Mouse (Mus musculus): ENCODE data around the gene Mrtfb. TPM values are rescaled to one million over a fixed set of nuclear protein-coding genes. Genes with fewer than 3 reads are reported as not detected.
"Not testable (repeated sequence)": the region's sequence is repeated elsewhere in the genome, so short reads cannot be mapped to it uniquely, and the experiment has no call there.

The Mrtfb gene
- polyA plus RNA-seq, 1 experiment from 2014 or later, result 19.8 TPM

- Histone ChIP-seq H3K27ac (no peak overlapping the region), H3K4me1 (replicated peaks; ENCODE audit: insufficient read depth, low read length) (0 out of 2 replicates have a peak, but pooled peaks cover 4% of the 10 kb centered on the region), H3K9ac (ENCODE audit: low read depth, low read length) (no peak overlapping the region), H3K27me3 (ENCODE audit: insufficient read depth, low read length) (no peaks in the 10 kb centered on the region), H3K36me3 (ENCODE audit: insufficient read depth, low read length) (peaks cover 7% of the 10 kb centered on the region; the same call in 1 of the 2 replicates), H3K4me2 (ENCODE audit: low read length) (no peak overlapping the region), H3K9me3 (replicated peaks; ENCODE audit: low read length) (no peaks in the 10 kb centered on the region), H3K4me3 (replicated peaks; ENCODE audit: low read depth, low read length) (no peak overlapping the region)
- no peak for TF ChIP-seq CTCF (IDR thresholded peaks at IDR 0.05; ENCODE audit: low read depth)
- WGBS, result 77% methylated on average over 3 of the region's 3 CpGs
- DNase-seq (ENCODE audit: low spot score) (no peak), ATAC-seq (replicated peaks; ENCODE audit: low FRiP score, low read depth) (no peak)
These were observed 10.0 kb downstream of the Mrtfb start for GRCm38 (mm10) chr16:13266312-13266711.

GRCm38 (mm10) chr16:13267350-13267904 lies 11.1 kb downstream of the Mrtfb start:
- Histone ChIP-seq H3K4me1 (replicated peaks; ENCODE audit: insufficient read depth, low read length) (0 out of 2 replicates have a peak, but pooled peaks cover 4% of the 10 kb centered on the region), H3K4me3 (replicated peaks; ENCODE audit: low read depth, low read length) (no peak overlapping the region), H3K36me3 (ENCODE audit: insufficient read depth, low read length) (peaks cover 7% of the 10 kb centered on the region; the same call in 1 of the 2 replicates), H3K4me2 (ENCODE audit: low read length) (no peak overlapping the region), H3K27ac (no peak overlapping the region), H3K27me3 (ENCODE audit: insufficient read depth, low read length) (no peaks in the 10 kb centered on the region), H3K9ac (ENCODE audit: low read depth, low read length) (no peak overlapping the region), H3K9me3 (replicated peaks; ENCODE audit: low read length) (no peaks in the 10 kb centered on the region)
- ATAC-seq (replicated peaks; ENCODE audit: low FRiP score, low read depth), result no peak
- DNase-seq (ENCODE audit: low spot score), result no peak
- 77% methylated on average over 3 of the region's 3 CpGs for WGBS
- no peak for TF ChIP-seq CTCF (IDR thresholded peaks at IDR 0.05; ENCODE audit: low read depth)

GRCm38 (mm10) chr16:13269426-13269825 lies 13.1 kb downstream of the Mrtfb start:
- no peaks in the 10 kb centered on the region for H3K9me3 ChIP-seq (replicated peaks; ENCODE audit: low read length)
- DNase-seq (ENCODE audit: low spot score) (no peak), ATAC-seq (replicated peaks; ENCODE audit: low FRiP score, low read depth) (no peak)
- H3K4me2 ChIP-seq (ENCODE audit: low read length), result no peak overlapping the region
- H3K9ac ChIP-seq (ENCODE audit: low read depth, low read length), result no peak overlapping the region
- peaks cover 7% of the 10 kb centered on the region; the same call in 1 of the 2 replicates for H3K36me3 ChIP-seq (ENCODE audit: insufficient read depth, low read length)
- no peak overlapping the region for H3K27ac ChIP-seq
- no peak overlapping the region for H3K4me3 ChIP-seq (replicated peaks; ENCODE audit: low read depth, low read length)
- WGBS, result 95% methylated on average over 2 of the region's 2 CpGs
- H3K4me1 ChIP-seq (replicated peaks; ENCODE audit: insufficient read depth, low read length), result 0 out of 2 replicates have a peak, but pooled peaks cover 4% of the 10 kb centered on the region
- no peaks in the 10 kb centered on the region for H3K27me3 ChIP-seq (ENCODE audit: insufficient read depth, low read length)
- no peak for TF ChIP-seq CTCF (IDR thresholded peaks at IDR 0.05; ENCODE audit: low read depth)

- peak; percentile 94 for ATAC-seq (replicated peaks; ENCODE audit: low FRiP score, low read depth)
- peaks cover 3% of the 10 kb centered on the region for H3K4me1 ChIP-seq (replicated peaks; ENCODE audit: insufficient read depth, low read length)
- no peaks in the 10 kb centered on the region for H3K36me3 ChIP-seq (ENCODE audit: insufficient read depth, low read length)
- peak overlapping the region; percentile 71; the same call in 1 of the 2 replicates for H3K27ac ChIP-seq
- H3K27me3 ChIP-seq (ENCODE audit: insufficient read depth, low read length), result no peaks in the 10 kb centered on the region
- WGBS, result 40% methylated on average over 2 of the region's 2 CpGs
- no peaks in the 10 kb centered on the region for H3K9me3 ChIP-seq (replicated peaks; ENCODE audit: low read length)
- H3K4me3 ChIP-seq (replicated peaks; ENCODE audit: low read depth, low read length), result no peak overlapping the region
- DNase-seq (ENCODE audit: low spot score), result peak; percentile 40
- no peak overlapping the region for H3K9ac ChIP-seq (ENCODE audit: low read depth, low read length)
- TF ChIP-seq CTCF (IDR thresholded peaks at IDR 0.05; ENCODE audit: low read depth), result no peak
- no peak overlapping the region for H3K4me2 ChIP-seq (ENCODE audit: low read length)
These were observed 20.0 kb downstream of the Mrtfb start for GRCm38 (mm10) chr16:13276258-13276657.

GRCm38 (mm10) chr16:13276709-13277399 lies 20.6 kb downstream of the Mrtfb start:
- H3K27ac ChIP-seq, result peak overlapping the region; percentile 71

GRCm38 (mm10) chr16:13286425-13286824 lies 30.1 kb downstream of the Mrtfb start:
- H3K27ac ChIP-seq; H3K36me3 ChIP-seq (ENCODE audit: insufficient read depth, low read length); H3K4me1 ChIP-seq (replicated peaks; ENCODE audit: insufficient read depth, low read length); ATAC-seq (replicated peaks; ENCODE audit: low FRiP score, low read depth); H3K9ac ChIP-seq (ENCODE audit: low read depth, low read length); DNase-seq (ENCODE audit: low spot score); H3K27me3 ChIP-seq (ENCODE audit: insufficient read depth, low read length); H3K4me3 ChIP-seq (replicated peaks; ENCODE audit: low read depth, low read length); H3K9me3 ChIP-seq (replicated peaks; ENCODE audit: low read length); H3K4me2 ChIP-seq (ENCODE audit: low read length): not testable (repeated sequence)

More at GRCm38 (mm10) chr16:13276709-13277399, 20.6 kb downstream of the Mrtfb start:
- Histone ChIP-seq H3K27me3 (ENCODE audit: insufficient read depth, low read length) (no peaks in the 10 kb centered on the region), H3K9ac (ENCODE audit: low read depth, low read length) (no peak overlapping the region), H3K9me3 (replicated peaks; ENCODE audit: low read length) (no peaks in the 10 kb centered on the region), H3K4me1 (replicated peaks; ENCODE audit: insufficient read depth, low read length) (peaks cover 3% of the 10 kb centered on the region), H3K4me2 (ENCODE audit: low read length) (no peak overlapping the region), H3K36me3 (ENCODE audit: insufficient read depth, low read length) (no peaks in the 10 kb centered on the region), H3K4me3 (replicated peaks; ENCODE audit: low read depth, low read length) (no peak overlapping the region)
- ATAC-seq (replicated peaks; ENCODE audit: low FRiP score, low read depth) (no peak), DNase-seq (ENCODE audit: low spot score) (no peak)
- 73% methylated on average over 3 of the region's 3 CpGs for WGBS
- TF ChIP-seq CTCF (IDR thresholded peaks at IDR 0.05; ENCODE audit: low read depth), result no peak

Measured in kidney, postnatal 0 days (tissue).